8 mouse cellular contexts compared by ENCODE assay signal in the genomic region with DNA sequence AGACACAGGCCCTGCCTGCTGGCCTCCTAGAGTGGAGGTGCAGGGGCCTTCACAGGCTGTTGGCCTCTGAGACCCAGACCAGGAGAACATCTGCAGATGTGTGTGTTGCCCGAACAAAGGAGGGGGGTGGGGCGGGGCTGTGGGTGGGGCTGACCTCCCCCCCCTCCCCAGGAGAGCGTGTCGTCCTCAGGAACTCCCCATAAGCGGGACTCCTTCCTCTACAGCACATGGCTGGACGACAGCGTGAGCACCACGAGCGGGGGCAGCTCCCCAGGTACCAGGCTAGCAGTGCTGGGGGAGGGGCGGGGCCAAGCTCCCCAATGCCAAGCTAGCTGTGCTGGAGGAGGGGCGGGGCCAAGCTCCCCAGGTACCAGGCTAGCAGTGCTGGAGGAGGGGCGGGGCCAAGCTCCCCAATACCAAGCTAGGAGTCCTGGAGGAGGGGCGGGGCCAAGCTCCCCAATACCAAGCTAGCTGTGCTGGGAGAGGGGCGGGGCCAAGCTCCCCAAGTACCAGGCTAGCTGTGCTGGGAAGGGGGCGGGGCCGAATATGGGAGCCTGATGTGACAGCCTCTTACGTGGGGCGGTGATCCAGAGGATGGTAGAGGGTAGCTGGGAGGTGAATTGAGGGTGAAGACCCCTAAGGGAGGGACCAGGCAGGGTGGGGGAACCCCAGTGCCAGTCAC.
A peak's percentile ranks its signal among the peaks of the same experiment; 100 is the strongest.
DNase-seq lines count a peak whose midpoint lies in the region; ATAC-seq lines count a peak whose summit lies in the region.

No protein-coding gene starts in this region.

- intact Hi-C loops in heart, postnatal 14 days (cut with DNase I), result no loop called here

- H3K9me3 ChIP-seq in heart, embryonic 10.5 days, result no peaks in the 10 kb centered on the region
- H3K9me3 ChIP-seq in heart, embryonic 11.5 days (replicated peaks; ENCODE audit: control insufficient read depth, low read length), result no peaks in the 10 kb centered on the region
- H3K9me3 ChIP-seq in limb, embryonic 12.5 days, result no peaks in the 10 kb centered on the region
- no peaks in the 10 kb centered on the region for H3K9me3 ChIP-seq in neural tube, embryonic 12.5 days

- 6% methylated on average over 18 of the region's 18 CpGs for WGBS in heart, embryonic 10.5 days
- 7% methylated on average over 17 of the region's 18 CpGs for WGBS in heart, embryonic 11.5 days (ENCODE audit: insufficient replicate concordance)
- WGBS in limb, embryonic 12.5 days, result 3% methylated on average over 17 of the region's 18 CpGs
- 6% methylated on average over 17 of the region's 18 CpGs for WGBS in neural tube, embryonic 12.5 days

- peaks cover 49% of the 10 kb centered on the region for H3K4me1 ChIP-seq in heart, embryonic 10.5 days
- H3K4me1 ChIP-seq in heart, embryonic 11.5 days (ENCODE audit: control insufficient read depth, insufficient read depth, low read length), result peaks cover 9% of the 10 kb centered on the region; the same call in 1 of the 2 replicates
- peaks cover 25% of the 10 kb centered on the region for H3K4me1 ChIP-seq in limb, embryonic 12.5 days (replicated peaks)
- peaks cover 37% of the 10 kb centered on the region for H3K4me1 ChIP-seq in neural tube, embryonic 12.5 days

- no peak overlapping the region for H3K27ac ChIP-seq in heart, embryonic 10.5 days
- H3K27ac ChIP-seq in heart, embryonic 11.5 days (ENCODE audit: low read depth, low read length), result no peak overlapping the region
- H3K27ac ChIP-seq in limb, embryonic 12.5 days, result no peak overlapping the region
- H3K27ac ChIP-seq in neural tube, embryonic 12.5 days, result no peak overlapping the region

- H3K27me3 ChIP-seq in heart, embryonic 10.5 days (ENCODE audit: insufficient read depth, poor library complexity, severe bottlenecking), result peaks cover 94% of the 10 kb centered on the region
- H3K27me3 ChIP-seq in heart, embryonic 11.5 days (ENCODE audit: control insufficient read depth, insufficient read depth, low read length), result peaks cover 64% of the 10 kb centered on the region
- H3K27me3 ChIP-seq in limb, embryonic 12.5 days, result peaks cover 64% of the 10 kb centered on the region
- H3K27me3 ChIP-seq in neural tube, embryonic 12.5 days (replicated peaks), result peaks cover 37% of the 10 kb centered on the region

- no peak overlapping the region for H3K9ac ChIP-seq in heart, embryonic 11.5 days (ENCODE audit: low read depth, low read length)
- peak overlapping the region; percentile 12; the same call in 1 of the 2 replicates for H3K9ac ChIP-seq in limb, embryonic 12.5 days (replicated peaks)
- H3K9ac ChIP-seq in neural tube, embryonic 12.5 days, result 0 out of 2 replicates have a peak overlapping the region, but pooled peaks have one; percentile 26

- DNase-seq in heart, embryonic 10.5 days (ENCODE audit: low spot score), result no peak
- peak; percentile 64 for DNase-seq in c-Kit-negative CD71-positive TER-119-positive erythroid progenitor cells, embryonic 14.5 days (ENCODE audit: low read depth, low spot score)
- peak; percentile 69 for DNase-seq in forelimb bud, embryonic 11.5 days (ENCODE audit: low read depth, low spot score)
- no peak for DNase-seq in heart, postnatal 14 days

- peak overlapping the region; percentile 20; the same call in 1 of the 2 replicates for H3K4me3 ChIP-seq in heart, embryonic 10.5 days
- no peak overlapping the region for H3K4me3 ChIP-seq in heart, embryonic 11.5 days (ENCODE audit: low read depth, low read length)
- peak overlapping the region; percentile 24 for H3K4me3 ChIP-seq in limb, embryonic 12.5 days (replicated peaks)
- no peak overlapping the region for H3K4me3 ChIP-seq in neural tube, embryonic 12.5 days

- H3K36me3 ChIP-seq in heart, embryonic 10.5 days, result no peaks in the 10 kb centered on the region
- no peaks in the 10 kb centered on the region for H3K36me3 ChIP-seq in heart, embryonic 11.5 days (ENCODE audit: control insufficient read depth, insufficient read depth, low read length)
- no peaks in the 10 kb centered on the region for H3K36me3 ChIP-seq in limb, embryonic 12.5 days
- H3K36me3 ChIP-seq in neural tube, embryonic 12.5 days, result no peaks in the 10 kb centered on the region

- no peak for ATAC-seq in heart, embryonic 11.5 days (replicated peaks; ENCODE audit: insufficient number of reproducible peaks, low FRiP score, low TSS enrichment)
- peak; percentile 16; the same call in 1 of the 2 replicates for ATAC-seq in limb, embryonic 12.5 days (ENCODE audit: insufficient number of reproducible peaks, insufficient read depth, low FRiP score, low TSS enrichment, low read depth)
- ATAC-seq in neural tube, embryonic 12.5 days (ENCODE audit: low FRiP score, low read depth), result peak; percentile 35
- ATAC-seq in megakaryocyte, adult 5-6 weeks (ENCODE audit: poor library complexity, severe bottlenecking), result no peak

- no peak overlapping the region for H3K4me2 ChIP-seq in heart, embryonic 11.5 days
- H3K4me2 ChIP-seq in limb, embryonic 12.5 days, result peak overlapping the region; percentile 48
- H3K4me2 ChIP-seq in neural tube, embryonic 12.5 days (replicated peaks), result peak overlapping the region; percentile 76

Comparison
In these comparisons a context has a peak if more than half of its experiments do, and no peak if none do; other contexts are left out.
1. H3K4me3 ChIP-seq: peak in heart, embryonic 10.5 days (single experiment) and limb, embryonic 12.5 days (single experiment); none in heart, embryonic 11.5 days (single experiment) and neural tube, embryonic 12.5 days (single experiment).
2. DNase-seq: peak in c-Kit-negative CD71-positive TER-119-positive erythroid progenitor cells, embryonic 14.5 days (single experiment) and forelimb bud, embryonic 11.5 days (single experiment); none in heart, embryonic 10.5 days (single experiment) and heart, postnatal 14 days (0 of 2).
3. ATAC-seq: peak in limb, embryonic 12.5 days (single experiment) and neural tube, embryonic 12.5 days (single experiment); none in heart, embryonic 11.5 days (single experiment) and megakaryocyte, adult 5-6 weeks (single experiment).